Mouse (Mus musculus) stomach, postnatal 0 days (tissue): Measurements from ENCODE around the gene 1700025C18Rik.

ENCODE experiments used
- CTCF ChIP-seq: IDR thresholded peaks from 2 replicates; pipeline ENCODE4 v1.5.1; 2016; ENCODE audit warnings: antibody characterized with exemption, low read depth, mild to moderate bottlenecking, moderate library complexity
- EP300 ChIP-seq: optimal IDR thresholded peaks from 2 replicates; pipeline ENCODE3; 2016; ENCODE audit warnings: antibody characterized with exemption

DNA sequence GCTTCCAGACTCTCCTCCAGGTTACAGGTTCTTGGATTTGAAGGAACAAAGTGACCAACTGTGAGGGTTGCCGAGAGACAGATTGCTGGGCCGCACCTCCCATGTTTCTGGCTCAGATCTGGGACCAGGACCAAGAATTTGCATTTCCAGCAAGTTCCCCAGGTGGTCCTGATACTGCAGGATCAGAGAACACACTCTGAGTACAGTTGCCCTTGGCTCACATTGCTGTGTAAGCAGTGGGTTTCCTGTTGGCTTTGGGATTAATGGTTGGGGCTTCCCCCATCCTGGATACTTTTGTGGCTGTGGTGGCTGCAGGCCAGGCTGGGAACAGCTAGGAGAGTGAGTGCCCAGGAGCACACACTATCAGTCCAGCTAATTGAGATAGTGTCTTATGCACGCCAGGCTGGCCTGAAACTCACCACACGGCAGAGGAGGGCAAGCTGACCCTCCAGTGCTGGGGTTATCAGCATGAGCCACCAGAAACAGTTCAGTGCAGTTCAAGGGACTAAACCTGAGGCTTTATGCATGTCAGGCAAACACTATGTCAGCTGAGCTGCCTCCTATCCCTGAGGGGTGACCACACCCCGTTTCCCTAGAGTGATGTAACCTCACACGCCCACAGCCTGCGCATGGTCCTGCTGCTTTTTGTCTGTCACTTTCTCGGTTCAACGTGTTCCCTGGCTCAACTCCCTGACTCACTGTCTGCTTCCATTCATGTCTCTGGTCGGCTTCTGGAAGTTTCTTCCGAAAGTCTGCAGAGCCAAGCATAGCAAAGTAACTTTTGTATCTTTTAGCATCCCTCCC lies 16.3 kb downstream of the 1700025C18Rik start:
- TF ChIP-seq EP300 (no peak), CTCF (no peak)
